Mouse (Mus musculus) G1E-ER4 (cell line): Measurements from ENCODE around the gene Rapgef4. TPM values are rescaled to one million over a fixed set of nuclear protein-coding genes. Genes with fewer than 3 reads are reported as not detected.

Experiments used
- GATA1 ChIP-seq: IDR thresholded peaks from one replicate; pipeline ENCODE4 v1.8.0; 2012; ENCODE audit warnings: low read length, inconsistent platforms
- polyA plus RNA-seq: library from polyadenylated mRNA; stranded (reverse); fragments of >175 nt; gene quantifications from 2 replicates; pipeline ENCODE4 v1.2.3, GENCODE M21; 2012

Gene Rapgef4
- polyA plus RNA-seq, 1 experiment, result not detected

- no peak for TF ChIP-seq GATA1
Measured at GRCm38 (mm10) chr2:72157561-72157960, 176.5 kb downstream of the Rapgef4 start.

DNA sequence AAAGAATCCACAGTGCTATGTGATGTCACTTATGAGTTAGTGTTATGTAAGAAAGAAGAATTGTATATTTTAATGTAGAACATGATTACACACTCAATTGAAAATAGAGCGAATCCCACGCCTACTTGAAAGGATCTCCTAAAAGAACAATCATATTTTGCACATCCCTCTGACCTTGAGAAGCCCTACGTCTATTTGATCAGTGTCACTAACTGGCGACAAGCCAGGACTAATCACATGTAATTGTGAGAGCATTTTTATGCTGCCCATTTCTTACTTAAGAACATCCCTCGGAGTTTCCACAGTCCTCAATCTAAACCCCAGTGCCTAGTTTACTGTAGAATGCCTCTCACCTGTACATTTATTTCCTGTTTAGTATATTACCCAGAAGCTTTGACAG lies 177.0 kb downstream of the Rapgef4 start:
- no peak for TF ChIP-seq GATA1

- no peak for TF ChIP-seq GATA1
Measured at GRCm38 (mm10) chr2:72158691-72159225, 177.7 kb downstream of the Rapgef4 start.

GRCm38 (mm10) chr2:72159281-72159680 lies 178.2 kb downstream of the Rapgef4 start:
- no peak for TF ChIP-seq GATA1

DNA sequence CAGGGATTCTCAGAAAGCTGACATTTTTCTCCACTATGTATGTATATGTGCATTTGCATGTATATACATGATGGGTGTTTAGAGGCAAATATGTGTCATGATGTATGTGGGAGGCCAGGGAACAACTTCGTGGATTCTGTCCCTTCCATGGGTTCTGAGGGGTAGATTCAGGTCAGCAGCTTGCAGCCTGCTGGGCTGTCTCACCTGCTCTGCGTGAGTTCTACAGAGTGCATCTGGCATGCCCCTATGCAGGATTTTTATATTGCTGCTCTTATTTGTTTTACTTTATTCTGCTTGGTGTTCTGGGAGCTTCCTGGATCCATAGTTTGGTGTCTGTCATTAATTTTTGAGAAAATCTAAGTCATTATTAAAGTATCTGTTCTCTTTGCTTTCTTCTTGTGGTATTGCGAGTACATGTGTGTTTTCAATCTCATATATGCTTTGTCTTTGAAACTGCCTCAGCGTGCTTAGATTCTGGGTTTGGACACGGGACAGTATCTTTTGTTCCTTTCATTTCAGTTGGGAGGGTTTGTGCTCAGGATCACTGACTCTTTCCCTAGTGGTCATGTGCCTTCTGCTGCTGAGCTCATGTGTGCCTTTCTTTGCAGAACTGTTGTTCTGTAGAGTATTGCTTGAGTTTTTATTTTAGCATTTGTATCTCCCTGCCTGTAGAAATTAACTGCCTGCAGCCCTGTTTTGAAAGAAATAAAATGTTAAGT lies 184.3 kb downstream of the Rapgef4 start:
- TF ChIP-seq GATA1, result no peak

DNA sequence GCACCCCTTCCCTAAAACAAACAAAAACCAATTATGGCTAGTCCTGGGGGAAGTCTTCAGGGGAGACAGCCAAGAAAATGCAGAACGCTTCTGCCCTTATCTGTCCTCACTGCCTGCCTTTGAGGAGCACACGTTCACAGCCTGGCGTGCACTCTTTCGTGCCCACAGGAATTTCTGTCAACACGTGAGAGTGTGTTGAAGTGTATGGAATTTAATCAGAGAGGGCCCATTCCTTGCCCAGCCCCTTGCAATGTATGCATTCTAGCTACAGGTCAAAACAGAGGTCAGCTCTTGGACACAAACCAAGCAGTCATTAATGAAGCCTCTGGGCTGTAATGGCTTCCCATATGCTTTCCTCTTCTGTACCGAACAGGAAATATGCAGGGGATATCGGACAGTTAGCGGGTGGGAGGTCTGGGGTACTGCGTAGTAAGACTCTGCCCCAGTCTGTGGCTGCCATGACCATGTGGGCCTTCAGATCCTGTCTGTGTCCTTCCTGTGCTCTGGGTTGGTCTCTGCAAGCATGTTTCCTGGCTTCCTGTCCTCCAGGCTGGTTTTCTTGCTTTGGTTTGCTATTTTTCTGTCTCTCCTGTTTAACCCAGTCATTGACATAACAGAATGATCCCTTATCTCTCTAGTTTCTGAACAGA lies 188.5 kb downstream of the Rapgef4 start:
- TF ChIP-seq GATA1, result no peak

DNA sequence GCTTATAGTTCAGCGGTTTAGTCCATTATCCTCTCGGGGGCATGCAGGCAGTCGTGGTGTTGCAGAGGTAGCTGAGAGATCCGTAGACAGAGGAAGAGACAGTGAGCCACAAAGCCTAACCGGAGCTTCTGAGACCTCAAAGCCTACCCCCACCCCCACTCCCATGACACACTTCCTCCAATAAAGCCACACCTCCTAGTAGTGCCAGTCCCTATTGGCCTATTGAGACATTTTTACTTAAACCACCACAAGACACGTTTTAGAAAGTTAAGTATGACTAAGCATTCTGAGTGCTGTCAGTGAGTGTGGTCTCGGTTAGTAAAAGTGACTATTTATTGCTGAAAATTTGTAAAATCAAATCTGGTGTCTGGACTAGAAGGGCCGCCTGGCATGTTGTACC lies 189.5 kb downstream of the Rapgef4 start:
- TF ChIP-seq GATA1, result no peak

GRCm38 (mm10) chr2:72171204-72171603 lies 190.2 kb downstream of the Rapgef4 start:
- no peak for TF ChIP-seq GATA1

DNA sequence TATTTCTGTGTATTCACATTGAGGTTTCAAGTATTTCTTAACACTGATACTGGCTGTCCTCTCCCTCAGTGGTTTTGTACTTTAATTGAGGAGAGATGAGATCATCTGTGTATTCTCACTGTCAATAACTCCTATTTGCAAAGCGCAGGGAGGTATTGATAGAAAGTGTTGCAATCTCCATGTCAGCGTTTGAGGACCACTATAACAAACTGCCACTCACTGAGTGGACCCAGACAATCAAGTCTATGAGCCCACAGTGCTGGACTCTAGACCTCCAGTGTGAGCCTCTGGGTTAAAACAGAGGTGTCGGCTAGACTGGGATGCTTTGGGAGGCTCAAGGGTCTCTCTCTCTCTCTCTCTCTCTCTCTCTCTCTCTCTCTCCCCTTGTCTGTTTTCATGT lies 192.0 kb downstream of the Rapgef4 start:
- TF ChIP-seq GATA1, result no peak

GRCm38 (mm10) chr2:72173844-72174243 lies 192.8 kb downstream of the Rapgef4 start:
- TF ChIP-seq GATA1, result no peak

- TF ChIP-seq GATA1, result no peak
Measured at GRCm38 (mm10) chr2:72175536-72175935, 194.5 kb downstream of the Rapgef4 start.

- no peak for TF ChIP-seq GATA1
Measured at GRCm38 (mm10) chr2:72175971-72176370, 194.9 kb downstream of the Rapgef4 start.

DNA sequence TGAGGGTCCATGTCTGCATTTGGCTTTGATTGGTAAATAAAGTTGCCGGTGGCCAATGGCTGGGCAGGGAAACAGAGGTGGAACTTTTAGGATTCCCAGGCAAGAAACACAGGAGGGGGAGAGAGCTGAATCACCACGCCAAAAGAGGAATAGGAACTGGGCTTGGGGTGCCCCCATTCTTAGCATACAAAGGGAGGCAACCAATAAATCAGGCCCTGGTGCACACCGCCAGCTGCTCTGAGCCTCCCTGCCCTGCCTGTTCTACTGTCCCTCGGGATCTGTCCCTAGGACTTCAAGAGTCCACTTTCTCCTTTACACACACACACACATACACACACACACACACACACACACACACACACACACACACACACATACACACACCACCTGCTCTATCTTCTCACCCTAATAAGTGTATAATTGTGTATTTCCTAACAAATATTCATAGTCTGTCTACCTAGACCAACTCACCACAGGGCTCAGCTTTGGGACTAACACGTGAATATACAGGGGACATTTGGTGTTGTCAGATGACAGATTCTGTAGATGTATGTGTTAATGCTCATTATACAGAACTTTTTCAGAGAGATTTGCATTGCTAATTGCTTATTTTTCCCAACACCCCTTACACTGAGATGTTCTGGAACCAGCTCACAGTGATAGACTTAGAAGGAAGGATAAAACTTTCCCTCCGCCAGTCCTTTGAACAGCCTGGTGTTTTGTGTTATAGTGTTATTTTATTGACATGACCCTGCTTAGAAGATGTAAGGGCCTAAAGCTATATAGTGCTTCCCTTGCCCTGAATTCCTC lies 196.4 kb downstream of the Rapgef4 start:
- TF ChIP-seq GATA1, result no peak

GRCm38 (mm10) chr2:72178025-72178424 lies 197.0 kb downstream of the Rapgef4 start:
- no peak for TF ChIP-seq GATA1

DNA sequence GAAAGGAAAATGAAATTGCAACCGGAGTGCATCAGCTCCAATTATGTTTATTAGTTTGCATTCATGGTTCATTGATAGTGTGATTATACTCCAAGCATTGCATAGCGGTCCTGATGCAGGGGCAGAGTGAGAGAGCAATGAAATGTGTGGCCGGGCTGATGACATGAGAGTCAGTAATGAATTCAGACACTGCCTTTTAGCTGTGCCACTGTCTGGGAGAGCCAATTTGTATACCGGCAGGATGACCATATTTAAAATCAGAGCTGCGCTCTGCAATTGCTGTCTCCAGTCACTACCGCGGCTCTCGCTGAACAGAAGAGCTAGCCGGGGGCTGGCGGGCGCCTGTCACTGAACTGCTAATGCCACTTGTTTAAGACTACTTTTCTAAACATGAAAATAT lies 197.5 kb downstream of the Rapgef4 start:
- TF ChIP-seq GATA1, result no peak

DNA sequence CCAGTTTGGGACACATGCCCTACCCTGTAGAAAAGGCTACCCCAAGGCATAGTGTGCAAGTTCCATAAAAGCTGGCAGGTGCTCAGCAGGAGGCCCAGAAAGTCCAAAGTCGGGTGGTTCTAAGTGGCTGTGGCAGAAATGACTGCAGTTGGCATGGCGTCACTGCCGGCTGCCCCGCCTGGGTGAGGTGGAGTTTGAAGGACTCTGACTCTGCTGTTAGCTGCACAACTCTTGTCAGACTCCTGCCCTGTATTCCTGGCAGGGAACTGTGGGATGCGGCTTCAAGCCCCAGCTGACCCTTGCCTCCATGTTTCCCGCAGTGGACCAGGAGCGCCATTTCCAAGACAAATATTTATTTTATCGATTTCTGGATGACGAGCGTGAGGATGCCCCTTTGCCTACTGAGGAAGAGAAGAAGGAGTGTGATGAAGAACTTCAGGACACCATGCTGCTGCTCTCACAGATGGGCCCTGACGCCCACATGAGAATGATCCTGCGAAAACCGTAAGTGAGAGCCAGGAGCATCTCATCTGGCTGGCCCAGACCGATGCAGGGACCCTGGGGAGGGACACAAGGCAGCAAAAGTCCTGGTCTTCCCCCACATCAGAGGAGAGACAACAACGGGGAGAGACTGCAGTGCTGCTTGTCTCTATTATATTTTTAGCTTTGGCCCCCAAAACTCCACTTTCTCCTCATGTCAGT lies 198.7 kb downstream of the Rapgef4 start:
- TF ChIP-seq GATA1, result no peak

DNA sequence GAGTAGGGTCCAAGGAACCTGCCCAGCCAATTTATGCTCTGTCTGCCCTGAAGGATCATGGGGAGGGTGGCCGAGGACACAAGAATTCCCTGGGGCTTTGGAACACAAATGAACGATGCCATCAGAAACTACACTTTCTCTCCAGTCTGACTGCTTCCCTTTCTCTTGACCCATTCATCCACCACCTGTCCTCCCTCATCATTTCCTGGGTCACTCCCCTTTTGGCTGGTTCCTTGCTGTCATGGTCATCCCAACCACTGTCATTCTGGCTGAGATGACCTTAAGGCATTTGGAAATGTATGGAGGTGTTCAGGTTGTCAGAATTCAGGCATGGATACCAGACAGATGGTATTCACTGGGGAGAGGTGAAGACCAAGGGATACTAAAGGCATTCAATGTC lies 200.4 kb downstream of the Rapgef4 start:
- TF ChIP-seq GATA1, result no peak
